Mouse (Mus musculus) liver, adult 2 months (tissue): ENCODE measurements around the gene Sdf4. TPM values are rescaled to one million over a fixed set of nuclear protein-coding genes. Genes with fewer than 3 reads are reported as not detected.

Experiments used
- DNase-seq: peaks from one replicate; pipeline ENCODE4 v3.0.0-alpha.2; 2011; ENCODE audit warnings: low read depth, low spot score; ENCODE audit errors: extremely low read depth
- H3K27ac ChIP-seq: fragments of 200-500 bp; replicated peaks from 2 replicates; pipeline ENCODE4 v1.5.1; 2012; ENCODE audit warnings: low read depth, mild to moderate bottlenecking, control low read depth, inconsistent platforms, low read length; ENCODE audit not compliant: insufficient read depth
- H3K27me3 ChIP-seq: fragments of 200-500 bp; 2 replicates; pipeline ENCODE4 v1.6.1; 2012; ENCODE audit warnings: mild to moderate bottlenecking, moderate library complexity, low read length, inconsistent platforms; ENCODE audit not compliant: control insufficient read depth, insufficient read depth
- H3K36me3 ChIP-seq: fragments of 200-500 bp; 2 replicates; pipeline ENCODE4 v1.6.1; 2012; ENCODE audit warnings: low read length, inconsistent platforms; ENCODE audit not compliant: control insufficient read depth, insufficient read depth
- H3K4me1 ChIP-seq: fragments of 200-500 bp; 2 replicates; pipeline ENCODE4 v1.6.1; 2011; ENCODE audit warnings: low read length; ENCODE audit not compliant: control insufficient read depth, insufficient read depth
- H3K4me3 ChIP-seq: fragments of 200-500 bp; 2 replicates; pipeline ENCODE4 v1.5.1; 2011; ENCODE audit warnings: low read depth, mild to moderate bottlenecking, control low read depth, low read length, moderate library complexity; ENCODE audit not compliant: insufficient read depth
- H3K79me2 ChIP-seq: fragments of 200-500 bp; 2 replicates; pipeline ENCODE4 v1.6.1; 2012; ENCODE audit warnings: inconsistent platforms, mild to moderate bottlenecking, low read length, moderate library complexity; ENCODE audit not compliant: control insufficient read depth, insufficient read depth
- H3K9ac ChIP-seq: fragments of 200-500 bp; 2 replicates; pipeline ENCODE4 v1.6.1; 2012; ENCODE audit warnings: low read depth, mild to moderate bottlenecking, control low read depth, inconsistent platforms, low read length
- CTCF ChIP-seq: fragments of 200-500 bp; IDR thresholded peaks from 2 replicates; pipeline ENCODE4 v1.5.1; 2011; ENCODE audit warnings: low read depth, low read length, control low read depth
- POLR2A ChIP-seq: fragments of 200-500 bp; IDR thresholded peaks from 2 replicates; pipeline ENCODE4 v1.6.1; 2011; ENCODE audit warnings: low read length, control low read depth; ENCODE audit not compliant: insufficient read depth; ENCODE audit errors: extremely low read depth
- WGBS: fragments of 180-500 bp; shearing (Covaris S2); methylation state at CpG from one replicate; pipeline ENCODE4 v1.1.7; 2018; 5-methylcytosine and 5-hydroxymethylcytosine counted together
- polyA plus RNA-seq: library from polyadenylated mRNA; depleted of rRNA; stranded (reverse); fragments of >200 nt; gene quantifications from 2 replicates; pipeline ENCODE4 v1.2.3, GENCODE M21; 2012; rRNA removed
- total RNA-seq: library from RNA; depleted of rRNA; stranded (reverse); fragments of >200 nt; gene quantifications from 2 replicates; pipeline ENCODE4 v1.2.3, GENCODE M21; 2014; rRNA removed

Sdf4 gene
- 141 and 156 TPM in 2 replicates for total RNA-seq
- polyA plus RNA-seq, result 34.9 and 37.2 TPM in 2 replicates

- under 1% methylated on average over 99 of the region's 99 CpGs for WGBS
- peak within 1 kb of the TSS; percentile 81 for H3K4me3 ChIP-seq
- H3K9ac ChIP-seq, result peak within 1 kb of the TSS; percentile 93
- peaks cover 10% of the 10 kb centered on the region; the same call in 1 of the 2 replicates for H3K4me1 ChIP-seq
- peak; percentile 81 for TF ChIP-seq CTCF
- peak; percentile 40; the same call in 1 of the 2 replicates for TF ChIP-seq POLR2A
- peak within 1 kb of the TSS; percentile 91 for H3K27ac ChIP-seq
- no peaks in the 10 kb centered on the region for H3K27me3 ChIP-seq
- peak; percentile 64 for DNase-seq
- H3K79me2 ChIP-seq, result peaks cover 14% of the 10 kb centered on the region; the same call in 1 of the 2 replicates
- peaks cover 5% of the 10 kb centered on the region; the same call in 1 of the 2 replicates for H3K36me3 ChIP-seq
Measured at GRCm38 (mm10) chr4:155992241-155992905, at the start of gene Sdf4, which contains the start of gene B3galt6. Sdf4 (plus strand) TSS chr4:155992872. B3galt6 (minus strand) TSS chr4:155992649.

GRCm38 (mm10) chr4:155943049-155943452 is 49.6 kb upstream of the Sdf4 start:
- no peak for DNase-seq
- 3% methylated on average over 17 of the region's 17 CpGs for WGBS
- peaks cover 30% of the 10 kb centered on the region; the same call in 1 of the 2 replicates for H3K79me2 ChIP-seq
- peak overlapping the region; percentile 65 for H3K9ac ChIP-seq
- H3K27me3 ChIP-seq, result no peaks in the 10 kb centered on the region
- no peaks in the 10 kb centered on the region for H3K36me3 ChIP-seq
- H3K27ac ChIP-seq, result peak overlapping the region; percentile 75
- peaks cover 15% of the 10 kb centered on the region for H3K4me1 ChIP-seq
- no peak for TF ChIP-seq POLR2A
- TF ChIP-seq CTCF, result no peak
- peak overlapping the region; percentile 75 for H3K4me3 ChIP-seq

- no peaks in the 10 kb centered on the region for H3K27me3 ChIP-seq
- peak within 1 kb of the TSS; percentile 89 for H3K9ac ChIP-seq
- H3K4me3 ChIP-seq, result peak within 1 kb of the TSS; percentile 75
- H3K4me1 ChIP-seq, result peaks cover 15% of the 10 kb centered on the region
- TF ChIP-seq POLR2A, result peak; percentile 30
- no peak for TF ChIP-seq CTCF
- WGBS, result under 1% methylated on average over 85 of the region's 85 CpGs
- DNase-seq, result peak; percentile 91
- H3K27ac ChIP-seq, result peak within 1 kb of the TSS; percentile 75
- peaks cover 34% of the 10 kb centered on the region; the same call in 1 of the 2 replicates for H3K79me2 ChIP-seq
- peaks cover 5% of the 10 kb centered on the region for H3K36me3 ChIP-seq
Measured at GRCm38 (mm10) chr4:155943534-155944249, 49.0 kb upstream of the Sdf4 start, which contains the start of gene Ube2j2. Ube2j2 (plus strand) TSS chr4:155943831.

GRCm38 (mm10) chr4:155944271-155944670 is 48.4 kb upstream of the Sdf4 start:
- peak overlapping the region; percentile 89 for H3K9ac ChIP-seq
- WGBS, result under 1% methylated on average over 17 of the region's 17 CpGs
- H3K36me3 ChIP-seq, result peaks cover 11% of the 10 kb centered on the region
- H3K27me3 ChIP-seq, result no peaks in the 10 kb centered on the region
- peak overlapping the region; percentile 59 for H3K27ac ChIP-seq
- peak overlapping the region; percentile 75 for H3K4me3 ChIP-seq
- peaks cover 37% of the 10 kb centered on the region; the same call in 1 of the 2 replicates for H3K79me2 ChIP-seq
- DNase-seq, result peak; percentile 83
- no peak for TF ChIP-seq CTCF
- TF ChIP-seq POLR2A, result no peak
- peaks cover 15% of the 10 kb centered on the region for H3K4me1 ChIP-seq

GRCm38 (mm10) chr4:155947094-155947493 is 45.6 kb upstream of the Sdf4 start:
- H3K79me2 ChIP-seq, result peaks cover 49% of the 10 kb centered on the region; the same call in 1 of the 2 replicates
- peaks cover 37% of the 10 kb centered on the region for H3K36me3 ChIP-seq
- H3K27ac ChIP-seq, result no peak overlapping the region
- no peak overlapping the region for H3K9ac ChIP-seq
- H3K4me3 ChIP-seq, result no peak overlapping the region
- no peak for DNase-seq
- no peaks in the 10 kb centered on the region for H3K27me3 ChIP-seq
- H3K4me1 ChIP-seq, result peaks cover 15% of the 10 kb centered on the region
- TF ChIP-seq POLR2A (no peak), CTCF (no peak)
